Mouse (Mus musculus) spleen, adult 2 months (tissue): ENCODE data around the gene Xcl1. TPM values are rescaled to one million over a fixed set of nuclear protein-coding genes. Genes with fewer than 3 reads are reported as not detected.

Experiments used
- DNase-seq, 2 experiments: peaks; one replicate each; pipeline versions ENCODE4 v3.0.0 to v3.0.0-alpha.2; 2012 to 2021; ENCODE audit warnings: low spot score in 2 of 2, low read depth in 1 of 2
- H3K27ac ChIP-seq: fragments of 200-500 bp; 2 replicates; pipeline ENCODE4 v1.5.1; 2012; ENCODE audit warnings: low read length, inconsistent platforms; ENCODE audit not compliant: insufficient read depth
- H3K27me3 ChIP-seq: fragments of 200-500 bp; 2 replicates; pipeline ENCODE4 v1.6.1; 2012; ENCODE audit warnings: mild to moderate bottlenecking, moderate library complexity, low read length, inconsistent platforms; ENCODE audit not compliant: control insufficient read depth, insufficient read depth
- H3K36me3 ChIP-seq: fragments of 200-500 bp; 2 replicates; pipeline ENCODE4 v1.6.1; 2012; ENCODE audit warnings: mild to moderate bottlenecking, low read length, inconsistent platforms; ENCODE audit not compliant: control insufficient read depth, insufficient read depth
- H3K4me1 ChIP-seq: fragments of 200-500 bp; 2 replicates; pipeline ENCODE4 v1.6.1; 2011; ENCODE audit warnings: inconsistent platforms; ENCODE audit not compliant: control insufficient read depth, insufficient read depth, insufficient read length
- H3K4me3 ChIP-seq: fragments of 200-500 bp; 2 replicates; pipeline ENCODE4 v1.5.1; 2011; ENCODE audit warnings: mild to moderate bottlenecking, inconsistent platforms; ENCODE audit not compliant: insufficient read depth, insufficient read length; ENCODE audit errors: extremely low read depth
- CTCF ChIP-seq: fragments of 200-500 bp; IDR thresholded peaks from 2 replicates; pipeline ENCODE4 v1.5.1; 2011; ENCODE audit warnings: mild to moderate bottlenecking, inconsistent platforms; ENCODE audit not compliant: insufficient read depth, insufficient read length, insufficient replicate concordance; ENCODE audit errors: extremely low read depth
- POLR2A ChIP-seq: fragments of 200-500 bp; IDR thresholded peaks from 2 replicates; pipeline ENCODE4 v1.6.1; 2011; ENCODE audit warnings: low read depth, low read length, inconsistent platforms
- WGBS: fragments of 180-500 bp; shearing (Covaris S2); methylation state at CpG from one replicate; pipeline ENCODE4 v1.1.7; 2018; 5-methylcytosine and 5-hydroxymethylcytosine counted together
- polyA plus RNA-seq: library from polyadenylated mRNA; depleted of rRNA; stranded (reverse); fragments of >200 nt; gene quantifications from 2 replicates; pipeline ENCODE4 v1.2.3, GENCODE M21; 2012

The Xcl1 gene
- polyA plus RNA-seq, 1 experiment = 1.7 TPM

GRCm38 (mm10) chr1:164966095-164966698, 30.9 kb upstream of the Xcl1 start:
- TF ChIP-seq CTCF (no peak), POLR2A (no peak)
- WGBS = 8% methylated on average over 8 of the region's 8 CpGs
- Histone ChIP-seq H3K36me3 (no peaks in the 10 kb centered on the region), H3K4me3 (no peak overlapping the region), H3K27ac (peak overlapping the region; percentile 31; the same call in 1 of the 2 replicates), H3K4me1 (peaks cover 9% of the 10 kb centered on the region; the same call in 1 of the 2 replicates), H3K27me3 (no peaks in the 10 kb centered on the region)
- DNase-seq = peak in 1 of 2 experiments; percentile 21

- Histone ChIP-seq H3K27ac (no peak overlapping the region), H3K4me1 (peaks cover 10% of the 10 kb centered on the region; the same call in 1 of the 2 replicates), H3K27me3 (no peaks in the 10 kb centered on the region), H3K36me3 (no peaks in the 10 kb centered on the region), H3K4me3 (no peak overlapping the region)
- no peak for DNase-seq
- TF ChIP-seq CTCF (no peak), POLR2A (no peak)
- 34% methylated on average over 2 of the region's 2 CpGs for WGBS
Observed at GRCm38 (mm10) chr1:164960610-164961009, 25.3 kb upstream of the Xcl1 start.

GRCm38 (mm10) chr1:164959787-164960385, 24.6 kb upstream of the Xcl1 start:
- DNase-seq = peak in 1 of 2 experiments; percentile 35
- Histone ChIP-seq H3K27me3 (no peaks in the 10 kb centered on the region), H3K36me3 (no peaks in the 10 kb centered on the region), H3K4me3 (peak overlapping the region; percentile 42; the same call in 1 of the 2 replicates), H3K4me1 (peaks cover 10% of the 10 kb centered on the region; the same call in 1 of the 2 replicates), H3K27ac (peak overlapping the region; percentile 82)
- no peak for TF ChIP-seq CTCF
- TF ChIP-seq POLR2A = no peak
- 10% methylated on average over 11 of the region's 11 CpGs for WGBS

- no peak for TF ChIP-seq CTCF
- no peak for TF ChIP-seq POLR2A
- H3K4me3 ChIP-seq = no peak overlapping the region
- H3K4me1 ChIP-seq = peaks cover 10% of the 10 kb centered on the region; the same call in 1 of the 2 replicates
- H3K27me3 ChIP-seq = no peaks in the 10 kb centered on the region
- H3K36me3 ChIP-seq = no peaks in the 10 kb centered on the region
- no peak for DNase-seq
- peak overlapping the region; percentile 13; the same call in 1 of the 2 replicates for H3K27ac ChIP-seq
- WGBS = 24% methylated on average over 3 of the region's 3 CpGs
Observed at GRCm38 (mm10) chr1:164959160-164959559, 23.8 kb upstream of the Xcl1 start.

GRCm38 (mm10) chr1:164957974-164958373, 22.6 kb upstream of the Xcl1 start:
- TF ChIP-seq POLR2A = no peak
- no peak for TF ChIP-seq CTCF
- Histone ChIP-seq H3K27me3 (no peaks in the 10 kb centered on the region), H3K4me1 (peaks cover 10% of the 10 kb centered on the region; the same call in 1 of the 2 replicates), H3K4me3 (no peak overlapping the region), H3K27ac (no peak overlapping the region), H3K36me3 (no peaks in the 10 kb centered on the region)
- DNase-seq = no peak
- 89% methylated on average over 3 of the region's 3 CpGs for WGBS

GRCm38 (mm10) chr1:164956725-164957399, 21.5 kb upstream of the Xcl1 start:
- H3K27ac ChIP-seq = no peak overlapping the region
- H3K27me3 ChIP-seq = no peaks in the 10 kb centered on the region
- no peak overlapping the region for H3K4me3 ChIP-seq
- peaks cover 8% of the 10 kb centered on the region; the same call in 1 of the 2 replicates for H3K4me1 ChIP-seq
- TF ChIP-seq CTCF (no peak), POLR2A (no peak)
- H3K36me3 ChIP-seq = no peaks in the 10 kb centered on the region
- DNase-seq = no peak
- 70% methylated on average over 3 of the region's 3 CpGs for WGBS
